Mouse (Mus musculus): ENCODE data around the gene Ppa1.

Ppa1 gene

DNA sequence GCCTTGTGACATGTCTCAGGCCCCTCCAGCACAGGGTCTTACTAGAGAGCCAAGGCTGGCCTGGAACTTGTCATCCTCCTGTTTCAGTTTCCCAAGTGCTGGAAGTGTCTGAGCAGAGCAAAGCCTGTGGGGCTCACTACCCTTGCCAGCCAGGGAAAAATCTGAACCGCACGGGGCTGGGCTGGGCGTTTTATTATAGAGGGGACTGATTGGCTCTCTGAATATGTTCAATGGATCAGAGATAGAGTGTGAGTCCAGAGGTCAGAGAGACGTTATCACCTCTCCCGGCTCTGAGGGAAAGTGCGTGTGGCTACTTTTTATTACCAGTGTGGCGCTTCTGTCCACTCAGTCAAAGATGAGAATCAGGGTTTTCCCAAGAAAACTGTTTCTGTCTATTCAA, 1.8 kb upstream of the Ppa1 start:
- no peak for DNase-seq (ENCODE audit: low read depth)

DNA sequence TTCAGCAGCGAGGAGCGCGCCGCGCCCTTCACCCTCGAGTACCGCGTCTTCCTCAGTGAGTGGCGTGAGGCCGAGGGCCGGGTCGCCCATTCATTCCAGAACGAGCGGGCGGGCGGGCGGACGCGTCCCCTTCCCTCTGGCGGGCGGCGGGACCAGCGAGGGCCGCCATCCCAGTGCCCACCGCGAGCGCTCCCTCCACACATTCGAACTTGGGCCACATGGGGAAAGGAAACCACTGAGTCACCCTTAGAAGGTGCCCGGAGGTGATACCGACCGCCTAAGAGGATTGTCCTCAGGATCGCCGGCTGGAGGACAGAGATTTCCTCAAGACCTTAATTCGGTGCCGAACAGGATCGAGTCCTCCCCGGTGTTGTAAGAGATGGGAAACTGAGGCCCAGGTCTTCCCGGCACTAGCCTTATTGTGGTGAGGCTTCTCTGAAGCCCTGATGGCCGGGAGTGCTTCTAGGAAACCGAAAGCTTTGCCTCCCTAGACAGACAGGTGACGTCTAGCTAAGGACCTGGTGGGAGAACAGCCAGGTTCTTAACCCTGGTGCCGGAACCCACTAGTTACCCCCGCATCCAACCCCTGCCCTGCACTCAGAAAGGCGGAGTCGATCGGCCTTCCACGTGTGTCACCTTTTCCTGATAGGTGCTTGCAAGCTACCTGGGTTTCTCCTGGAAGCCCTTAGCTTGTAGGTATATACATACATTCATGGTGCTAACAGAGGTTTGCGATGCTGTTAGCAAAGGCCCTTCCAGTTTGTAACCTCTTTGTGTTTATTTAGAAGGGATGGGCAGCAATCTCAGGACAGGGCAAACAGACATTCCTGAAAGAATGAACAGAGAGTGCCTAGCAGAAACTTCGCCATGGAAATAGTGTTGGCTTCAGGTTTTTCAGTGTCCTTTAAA, 639 bp downstream of the Ppa1 start:
- DNase-seq (ENCODE audit: low read depth): peak; percentile 61

DNA sequence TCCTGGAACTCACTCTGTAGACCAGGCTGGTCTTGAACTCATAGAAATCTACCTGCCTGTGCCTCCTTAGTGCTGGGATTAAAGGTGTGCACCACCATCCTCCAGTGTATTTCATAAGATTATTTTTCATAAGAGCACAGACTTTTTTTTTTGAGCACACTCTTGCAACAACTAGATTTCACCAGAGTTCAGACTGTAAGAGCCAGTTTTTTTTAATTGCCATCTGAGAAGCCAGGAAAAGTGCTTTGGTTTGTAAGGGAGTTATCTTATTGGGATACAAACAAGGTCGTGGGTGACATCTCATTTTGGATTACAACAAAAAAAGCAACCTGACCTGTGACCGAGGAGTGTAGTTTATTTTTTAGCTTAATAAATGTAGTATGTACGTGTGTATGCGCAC, 5.8 kb downstream of the Ppa1 start:
- no peak for DNase-seq (ENCODE audit: low read depth)

DNA sequence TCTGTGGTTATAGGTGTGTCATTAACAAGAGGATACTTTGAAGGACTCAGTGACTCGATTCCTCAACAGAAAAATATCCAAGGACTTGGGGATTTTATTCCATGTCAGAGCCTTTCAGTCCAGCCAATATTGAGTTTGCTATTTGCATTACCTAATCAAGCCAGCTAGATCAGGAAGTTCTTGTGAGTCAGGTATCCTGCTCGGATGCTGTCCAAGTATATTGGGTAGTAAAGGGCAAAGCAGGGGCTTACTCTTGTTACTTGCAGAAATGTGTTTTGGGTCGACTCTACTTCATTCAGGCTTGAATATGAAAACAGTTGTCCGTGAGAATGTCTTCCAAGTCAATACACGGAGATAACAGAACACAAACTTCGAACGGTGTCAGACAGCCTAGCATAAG, 6.3 kb downstream of the Ppa1 start:
- DNase-seq (ENCODE audit: low read depth): no peak

DNA sequence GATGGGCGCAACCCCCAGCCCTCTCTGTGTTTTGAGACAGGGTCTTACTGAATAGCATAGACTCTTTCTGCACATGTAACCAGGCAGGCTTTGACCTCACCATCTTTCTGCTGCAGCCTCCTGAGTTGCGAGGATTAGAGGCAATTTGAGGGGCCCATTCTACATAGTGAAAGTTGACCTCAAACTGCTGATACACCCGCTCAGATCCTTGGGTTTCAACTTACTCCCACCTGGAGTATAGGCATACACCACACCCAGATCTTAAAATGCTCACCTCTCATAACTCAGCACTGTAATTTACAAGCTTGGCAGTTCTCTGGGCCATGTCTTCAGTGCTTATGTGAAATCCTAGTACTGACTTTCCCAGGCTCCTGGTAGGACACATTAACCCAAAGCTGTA, 6.8 kb downstream of the Ppa1 start:
- DNase-seq (ENCODE audit: low read depth): no peak

DNA sequence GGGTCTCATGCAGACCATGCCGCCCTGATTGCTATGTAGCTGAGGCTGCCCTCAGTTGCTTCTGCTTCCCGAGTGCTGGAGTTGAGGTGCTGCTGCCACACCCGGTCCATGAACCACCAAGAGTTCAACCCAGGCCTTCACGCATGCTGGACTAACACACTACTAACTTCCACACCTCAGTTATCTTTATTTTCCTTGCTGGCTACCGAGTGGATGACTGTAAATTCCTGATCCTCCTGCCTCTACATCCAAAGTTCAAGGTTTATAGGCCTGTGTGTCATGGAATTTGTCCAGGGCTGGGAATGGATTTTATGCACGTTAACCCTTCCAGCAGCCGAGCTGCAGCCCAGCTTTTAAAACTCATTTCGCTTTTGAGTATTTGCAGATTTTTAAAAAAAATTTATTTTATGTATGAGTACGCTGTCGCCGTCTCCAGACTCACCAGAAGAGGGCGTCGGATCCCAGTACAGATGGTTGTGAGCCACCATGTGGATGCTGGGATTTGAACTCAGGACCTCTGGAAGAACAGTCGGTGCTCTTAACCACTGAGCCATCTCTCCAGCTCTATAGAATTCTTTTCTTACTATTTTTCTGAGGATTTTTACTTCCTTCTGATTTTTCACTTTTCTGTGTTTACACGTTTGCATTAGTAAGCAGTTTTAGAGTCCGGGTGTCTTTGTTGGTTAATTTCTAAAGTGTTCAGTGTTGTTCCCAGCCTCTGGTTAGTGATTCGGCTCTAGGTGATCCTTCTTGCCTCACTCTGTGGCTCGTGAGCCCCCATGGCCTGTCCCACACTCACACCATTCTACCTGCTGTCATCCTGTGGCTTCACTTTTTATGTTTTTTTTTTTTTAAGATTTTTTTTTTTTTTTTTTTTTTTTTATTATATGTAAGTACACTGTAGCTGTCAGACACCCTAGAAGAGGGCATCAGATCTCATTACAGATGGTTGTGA, 8.9 kb downstream of the Ppa1 start:
- DNase-seq (ENCODE audit: low read depth): no peak

DNA sequence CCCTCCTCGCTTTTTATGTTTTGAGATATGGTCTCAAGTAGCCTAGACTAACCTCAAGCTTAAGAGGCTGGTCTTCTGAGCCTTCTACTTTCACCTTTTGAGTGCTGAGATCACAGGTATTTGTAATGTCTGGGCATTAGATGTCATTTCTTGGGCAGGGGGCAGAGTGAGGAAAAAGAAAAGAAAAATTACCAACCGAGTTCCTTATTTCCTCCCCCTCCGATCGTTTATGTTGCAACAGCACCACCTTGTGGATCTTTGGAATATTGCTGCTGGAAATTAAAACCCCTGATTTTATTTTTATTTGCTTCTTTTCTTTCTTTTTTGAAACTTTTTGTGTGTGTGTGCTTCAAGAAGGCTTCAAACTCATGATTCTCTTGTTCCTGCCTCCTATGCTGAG, 9.6 kb downstream of the Ppa1 start:
- DNase-seq (ENCODE audit: low read depth): peak; percentile 84

DNA sequence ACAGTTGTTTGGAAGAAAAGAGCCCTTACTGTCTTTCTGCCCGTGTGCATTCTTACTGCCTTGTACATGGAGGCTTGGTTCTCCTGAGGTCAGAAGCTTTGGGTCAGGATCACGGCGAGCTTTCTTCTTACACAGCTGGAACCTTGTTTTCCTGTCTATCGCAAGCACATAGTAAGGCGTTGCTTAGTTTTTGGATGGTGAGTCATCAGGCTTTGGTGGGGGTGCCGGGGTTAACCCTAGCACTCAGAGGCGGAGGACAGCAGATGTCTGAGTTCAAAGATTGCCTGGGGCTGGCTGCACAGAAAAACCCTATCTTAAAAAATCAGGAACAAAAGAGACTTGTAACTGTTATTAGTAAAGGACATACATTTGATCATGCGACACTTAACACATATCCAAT, 13.5 kb downstream of the Ppa1 start:
- DNase-seq (ENCODE audit: low read depth): no peak

DNA sequence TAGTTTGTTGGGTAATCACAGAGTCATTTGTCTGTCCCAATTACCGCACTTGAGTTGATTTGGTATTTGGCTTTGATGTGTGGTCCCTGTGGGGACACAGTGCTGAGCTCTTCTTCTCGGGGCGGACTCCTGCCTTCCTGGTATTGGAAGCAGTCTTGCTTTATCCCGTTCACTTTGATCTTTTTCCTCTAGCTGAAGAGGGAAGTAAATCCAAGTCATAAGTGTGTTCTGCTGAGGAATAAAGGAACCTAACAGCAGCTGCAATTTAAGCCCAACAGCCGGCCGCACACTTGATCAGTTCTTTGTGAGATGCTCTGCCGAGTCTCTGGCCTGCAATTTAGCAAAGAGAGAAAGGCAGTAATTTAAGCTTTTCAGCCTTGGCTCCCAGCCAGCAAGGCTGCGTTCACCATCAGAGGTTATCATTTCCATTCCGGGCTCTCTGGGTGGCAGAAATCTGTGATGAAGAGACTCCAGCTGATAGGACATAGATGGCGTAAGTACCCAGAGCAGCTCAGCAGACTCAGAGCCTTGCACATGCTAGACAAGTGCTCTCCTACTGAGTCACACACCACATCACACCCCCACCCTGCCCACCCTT, 14.1 kb downstream of the Ppa1 start:
- DNase-seq (ENCODE audit: low read depth): no peak

DNA sequence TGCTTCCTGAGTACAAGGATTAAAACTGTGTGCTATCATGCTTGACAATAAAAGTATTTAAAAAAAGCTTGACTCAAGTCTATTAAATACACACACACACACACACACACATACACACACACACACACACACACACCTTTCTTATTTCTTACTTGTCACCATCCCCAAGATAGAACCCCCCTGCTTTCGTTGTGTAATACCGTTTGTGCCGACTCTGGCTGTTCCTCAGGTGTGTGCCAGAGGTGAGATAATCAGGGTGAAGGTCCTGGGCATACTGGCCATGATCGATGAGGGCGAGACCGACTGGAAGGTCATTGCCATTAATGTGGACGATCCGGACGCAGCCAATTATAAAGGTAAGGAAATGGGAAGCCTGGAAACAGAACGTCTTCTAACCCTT, 16.8 kb downstream of the Ppa1 start:
- no peak for DNase-seq (ENCODE audit: low read depth)

DNA sequence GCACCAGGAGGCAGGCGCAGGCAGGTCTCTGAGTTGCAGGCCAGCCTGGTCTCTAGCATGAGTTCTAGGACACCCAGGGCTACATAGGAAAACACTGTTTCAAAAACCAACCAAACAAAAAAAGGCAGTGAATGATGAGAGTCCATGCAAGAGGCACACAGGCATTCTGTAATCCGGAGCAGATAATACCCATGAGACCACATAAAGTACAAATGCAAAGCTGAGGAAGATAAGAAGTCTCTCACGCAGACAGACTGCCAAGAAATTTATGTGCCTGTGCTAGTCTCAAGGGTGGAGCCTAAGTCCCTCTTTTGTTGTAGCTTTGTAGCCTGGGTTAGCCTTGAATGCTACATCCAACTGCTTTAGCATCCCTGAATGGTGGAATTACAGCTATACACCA, 17.3 kb downstream of the Ppa1 start:
- no peak for DNase-seq (ENCODE audit: low read depth)

DNA sequence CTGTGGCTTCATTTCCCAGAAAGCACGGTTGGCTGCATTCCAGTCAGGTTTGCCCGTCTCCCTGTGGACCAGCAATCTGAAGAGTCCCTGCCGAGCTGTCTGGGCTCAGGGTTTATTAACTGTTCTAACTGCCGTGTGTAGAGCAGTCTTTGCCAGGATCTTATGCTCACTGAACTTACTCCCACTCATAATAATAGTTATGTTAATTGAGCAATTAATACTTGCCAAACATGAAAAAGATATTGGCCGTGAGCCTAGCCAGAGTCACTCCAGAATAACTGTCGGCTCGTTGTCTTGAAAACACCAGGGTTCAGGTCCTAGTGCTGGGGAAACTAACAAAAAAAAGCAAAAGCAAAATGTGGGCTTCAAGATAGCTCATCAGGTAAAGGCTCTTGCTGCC, 20.9 kb downstream of the Ppa1 start:
- DNase-seq (ENCODE audit: low read depth): no peak

DNA sequence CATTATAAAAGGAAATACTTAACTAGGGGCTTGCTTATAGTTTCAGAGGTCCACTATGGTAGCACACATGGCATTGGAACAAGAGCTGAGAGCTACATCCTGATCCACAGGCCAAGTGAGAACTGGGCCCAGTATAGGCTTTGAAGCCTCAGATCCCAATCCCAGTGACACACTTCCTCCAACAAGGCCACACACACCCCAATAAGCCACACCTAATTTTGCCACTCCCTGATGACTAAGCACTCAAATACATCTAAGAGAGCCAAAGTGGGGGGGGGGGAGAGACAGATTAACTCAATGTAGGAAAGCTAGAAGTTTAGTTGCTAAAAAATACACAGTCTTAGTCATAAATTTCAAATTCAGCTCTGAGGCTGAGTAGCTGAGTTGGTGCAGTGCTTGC, 21.5 kb downstream of the Ppa1 start:
- DNase-seq (ENCODE audit: low read depth): no peak

DNA sequence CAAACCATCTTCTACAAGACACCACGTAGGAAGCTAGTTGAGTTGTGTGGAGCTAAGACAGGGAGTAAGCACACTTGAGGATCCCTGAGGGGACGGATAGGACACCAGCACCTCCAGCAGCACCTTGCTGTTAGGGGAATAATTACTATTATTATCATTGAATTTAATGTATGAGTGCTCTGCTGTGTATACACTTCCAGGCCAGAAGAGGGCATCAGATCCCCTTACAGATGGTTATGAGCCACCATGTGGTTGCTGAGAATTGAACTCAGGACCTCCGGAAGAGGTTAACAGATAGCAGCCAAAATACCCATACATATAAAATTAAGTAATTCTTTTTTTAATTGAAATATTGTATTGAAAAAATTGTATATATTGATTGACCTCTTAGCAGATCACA, 22.4 kb downstream of the Ppa1 start:
- no peak for DNase-seq (ENCODE audit: low read depth)

DNA sequence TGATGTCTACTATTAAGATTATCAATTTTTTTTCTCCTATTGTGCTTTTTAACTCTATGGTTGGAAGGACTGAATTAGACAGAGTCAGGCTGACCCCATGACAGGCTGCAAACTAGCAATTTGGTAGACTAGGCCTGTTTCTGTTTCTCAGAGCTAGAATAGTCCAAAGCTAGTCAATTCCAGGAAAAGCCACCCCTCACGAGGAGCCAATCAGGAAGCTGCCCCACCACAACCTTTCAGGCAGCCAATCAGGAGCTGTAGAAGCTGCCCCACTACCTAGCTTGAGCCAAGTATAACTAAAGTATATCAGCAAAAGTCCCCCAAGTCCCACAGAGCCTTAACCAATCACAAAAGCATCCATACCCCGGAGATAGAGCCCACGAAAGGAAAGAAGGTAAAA, 27.6 kb downstream of the Ppa1 start:
- DNase-seq (ENCODE audit: low read depth): no peak

DNA sequence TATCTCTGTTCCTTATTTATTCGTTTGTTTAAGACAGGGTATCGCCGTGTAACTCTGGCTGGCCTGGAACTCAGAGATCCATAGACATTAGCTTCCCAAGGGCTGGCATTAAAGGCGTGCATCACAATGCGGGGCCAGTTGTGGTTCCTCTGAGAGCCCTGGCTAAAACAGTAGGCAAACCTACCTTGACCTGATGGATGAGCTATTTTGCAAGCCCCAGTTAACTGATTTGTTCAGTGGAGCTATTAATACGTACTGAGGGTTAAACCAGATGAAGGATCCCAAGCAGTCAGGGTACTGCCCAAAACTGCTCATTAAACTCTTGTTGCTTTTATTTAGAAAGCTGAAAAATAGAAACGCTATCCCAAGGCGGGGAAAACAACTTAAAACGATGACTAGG, 31.2 kb downstream of the Ppa1 start:
- DNase-seq (ENCODE audit: low read depth): no peak

DNA sequence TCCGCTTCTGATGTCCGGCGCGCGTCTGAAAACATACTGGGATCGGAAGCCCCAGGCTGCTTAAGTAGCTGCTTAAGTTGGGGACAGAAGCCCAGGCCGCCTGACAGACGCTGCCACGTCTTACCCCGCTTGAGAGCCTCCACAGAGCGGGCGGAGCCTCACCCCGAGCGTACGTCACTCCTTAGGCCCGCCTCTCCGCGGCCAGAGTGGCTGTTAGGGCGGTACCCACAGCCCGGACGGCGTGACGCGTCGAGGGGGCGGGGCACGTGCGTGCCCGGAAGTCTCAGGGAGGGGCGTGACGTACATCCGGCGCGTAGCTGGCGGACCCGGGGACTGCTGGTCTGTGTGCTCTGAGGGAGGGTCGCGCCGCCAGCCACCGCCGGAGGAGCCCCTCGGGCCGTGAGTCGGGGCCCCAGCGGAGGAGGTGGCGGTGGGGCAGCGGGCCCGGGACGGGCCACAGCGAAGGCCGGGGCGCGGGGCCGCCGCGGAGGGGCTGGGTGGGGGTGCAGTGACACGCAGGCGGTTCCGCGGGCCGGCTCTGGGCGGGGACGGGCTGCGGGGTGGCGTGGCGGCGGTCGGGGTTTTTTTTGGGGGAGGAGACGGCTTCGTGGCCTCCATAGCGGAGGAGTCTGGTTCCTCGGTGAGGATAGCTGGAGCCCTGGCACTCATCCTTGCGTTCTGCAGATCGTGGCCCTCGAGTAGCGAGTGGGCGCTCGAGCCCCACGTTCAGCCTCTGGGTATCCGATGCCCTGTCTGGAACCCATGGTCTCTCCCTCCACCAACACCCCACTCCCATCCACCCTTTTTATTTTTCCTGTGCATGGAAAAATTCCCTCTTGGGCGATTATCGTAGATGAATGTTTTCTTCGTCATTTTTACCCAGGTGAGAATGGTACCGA, 31.9 kb downstream of the Ppa1 start, which contains the start of gene Sar1a:
Sar1a (plus strand) TSS at position 285 of the 899 bp plus-strand sequence.
- DNase-seq (ENCODE audit: low read depth): peak; percentile 98

DNA sequence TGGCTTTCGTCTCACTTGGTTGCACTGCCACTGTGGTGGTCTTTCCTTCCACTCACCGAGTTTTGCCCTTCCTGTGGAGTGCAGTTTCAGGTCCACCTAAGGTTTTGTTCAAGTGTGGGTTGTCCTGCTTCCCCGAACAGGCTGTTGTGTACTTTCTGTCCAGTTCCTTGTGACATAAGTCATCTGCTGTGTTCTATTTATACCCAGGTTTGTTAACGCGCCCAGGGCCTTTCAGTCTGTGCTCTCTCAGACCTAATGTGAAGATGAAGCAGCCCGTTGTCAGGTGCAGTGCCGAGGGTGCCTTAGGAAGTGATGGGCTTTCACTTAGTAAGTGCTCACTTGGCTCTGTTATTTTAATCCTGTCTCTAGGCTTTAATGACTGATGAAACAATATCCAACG, 41.1 kb downstream of the Ppa1 start:
- DNase-seq (ENCODE audit: low read depth): no peak

DNA sequence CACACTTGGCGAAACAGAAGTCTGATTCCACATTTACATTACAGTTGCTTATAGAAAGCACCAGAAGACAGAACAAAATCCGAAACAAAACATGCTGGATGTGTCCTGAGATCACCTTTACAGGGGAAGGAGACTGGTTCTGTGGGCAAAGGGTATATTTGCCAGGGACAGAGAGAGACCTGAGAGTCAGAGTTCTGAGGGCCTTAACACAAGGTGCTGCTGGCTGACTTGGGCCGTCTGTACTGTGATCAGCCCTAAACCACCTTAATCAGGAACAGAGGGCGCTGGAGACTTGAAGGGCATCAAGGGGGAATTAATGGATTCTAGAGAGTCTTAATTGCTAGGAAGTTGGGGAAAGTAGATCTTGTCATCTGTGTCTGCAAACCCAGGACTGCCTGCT, 45.2 kb downstream of the Ppa1 start:
- DNase-seq (ENCODE audit: low read depth): no peak

DNA sequence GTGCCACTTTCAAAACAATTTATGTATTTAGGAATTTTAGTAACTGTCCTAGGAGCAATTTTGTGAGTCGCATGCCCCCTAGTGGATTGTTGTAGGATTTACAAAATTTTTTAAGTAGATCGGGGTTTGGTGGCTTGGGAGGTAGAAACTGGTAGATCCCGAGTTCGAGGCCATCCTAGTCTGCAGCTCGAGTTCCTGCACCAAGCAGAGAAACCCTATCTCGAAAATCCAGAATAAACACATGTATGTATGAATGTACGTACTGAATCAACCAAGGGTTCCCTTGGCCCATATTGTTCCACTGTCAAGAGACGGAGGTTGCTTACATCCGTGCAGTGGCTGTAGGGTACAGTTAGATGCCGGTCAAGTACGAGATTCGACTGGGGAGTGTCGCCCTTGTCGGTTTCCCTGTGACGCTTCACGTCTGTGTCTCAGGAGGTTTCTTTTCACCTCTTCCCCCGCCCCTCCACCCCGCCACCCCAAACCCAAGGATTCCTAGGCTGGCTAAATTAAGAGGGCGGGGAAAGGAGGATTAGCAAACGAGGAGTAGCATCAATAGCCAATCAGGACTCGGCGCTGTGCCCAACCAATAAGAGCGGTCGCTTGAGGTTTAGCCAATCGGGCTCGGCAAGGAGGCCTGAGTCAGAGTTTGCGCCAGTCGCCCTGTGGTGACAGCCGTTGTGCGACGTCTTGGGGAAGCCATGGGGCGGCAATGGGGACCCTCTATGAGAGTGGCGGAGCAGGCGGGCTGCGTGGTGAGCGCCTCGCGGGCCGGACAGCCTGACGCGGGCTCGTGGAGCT, 46.7 kb downstream of the Ppa1 start, which contains the start of gene Tysnd1:
Tysnd1 (plus strand) TSS at position 645 of the 801 bp plus-strand sequence.
- peak; percentile 95 for DNase-seq (ENCODE audit: low read depth)
